Mouse (Mus musculus) cerebellum, adult 9-11 months (tissue): ENCODE data around the gene Tac2.
"Not testable (repeated sequence)": the region's sequence is repeated elsewhere in the genome, so short reads cannot be mapped to it uniquely, and the experiment has no call there.

ENCODE experiments used
- DNase-seq: peaks from one replicate; pipeline ENCODE4 v3.0.0; 2022

Gene Tac2

DNA sequence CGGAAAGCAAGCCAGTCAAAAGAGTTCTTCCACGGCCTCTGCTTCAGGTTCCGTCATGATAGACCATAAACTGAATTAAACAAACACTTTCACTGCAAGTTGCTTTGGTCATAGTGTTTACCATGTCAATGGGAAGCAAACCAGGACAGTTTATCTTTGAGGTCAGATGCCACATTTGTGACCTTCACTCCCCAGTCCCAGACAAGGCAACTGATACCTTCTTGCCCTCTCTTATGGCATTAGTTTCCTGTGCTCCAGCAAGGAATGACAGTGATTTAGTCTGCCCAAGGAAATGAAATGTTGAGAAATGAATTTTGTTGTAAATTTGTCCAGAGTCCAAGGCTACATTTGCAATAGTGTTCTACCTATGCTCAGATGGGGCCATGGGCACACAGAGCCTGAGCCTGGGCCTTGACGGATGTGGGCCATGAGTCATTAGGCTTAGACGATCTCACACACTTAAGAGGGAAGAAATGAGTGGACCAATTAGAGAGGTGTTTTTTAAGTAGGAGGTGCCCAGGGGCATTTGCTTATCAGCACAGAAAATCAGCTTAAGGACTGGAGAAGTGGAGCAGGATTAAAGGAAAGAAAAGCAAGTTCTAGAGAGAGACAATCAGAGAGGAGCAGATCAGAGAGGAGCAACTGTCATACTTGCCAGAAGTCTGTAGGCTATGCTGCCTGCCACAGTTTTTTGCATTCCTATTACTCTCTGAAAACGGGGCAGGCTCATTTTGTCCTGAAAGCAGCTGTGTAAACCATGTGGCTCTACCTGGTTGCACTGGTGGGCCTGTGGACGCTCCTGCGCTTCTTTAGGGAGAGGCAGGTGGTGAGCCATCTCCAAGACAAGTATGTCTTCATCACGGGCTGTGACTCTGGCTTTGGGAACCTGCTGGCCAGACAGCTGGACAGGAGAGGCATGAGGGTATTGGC lies 35.2 kb downstream of the Tac2 start, which contains the start of the genes Rdh1 and Rdh16f1:
Gene Rdh1, plus strand, starts transcription at position 541 of the 930 bp plus-strand sequence.
Gene Rdh16f1, plus strand, starts transcription at position 607 of the 930 bp plus-strand sequence.
- DNase-seq, result no peak

DNA sequence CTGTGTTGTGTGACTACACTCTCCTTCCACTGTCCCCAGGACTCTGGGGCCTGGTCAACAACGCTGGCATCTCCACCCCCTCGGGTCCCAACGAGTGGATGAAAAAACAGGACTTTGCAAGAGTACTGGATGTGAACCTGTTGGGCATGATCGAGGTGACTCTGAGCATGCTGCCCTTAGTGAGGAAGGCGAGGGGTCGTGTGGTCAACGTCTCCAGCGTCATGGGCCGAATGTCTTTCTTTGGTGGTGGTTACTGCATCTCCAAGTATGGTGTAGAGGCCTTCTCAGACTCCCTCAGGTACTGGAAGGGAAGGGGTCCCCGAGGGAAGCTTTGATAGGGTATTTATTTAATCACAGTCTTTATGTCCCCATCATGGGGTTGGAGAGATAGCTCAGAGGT lies 38.6 kb downstream of the Tac2 start:
- not testable (repeated sequence) for DNase-seq

DNA sequence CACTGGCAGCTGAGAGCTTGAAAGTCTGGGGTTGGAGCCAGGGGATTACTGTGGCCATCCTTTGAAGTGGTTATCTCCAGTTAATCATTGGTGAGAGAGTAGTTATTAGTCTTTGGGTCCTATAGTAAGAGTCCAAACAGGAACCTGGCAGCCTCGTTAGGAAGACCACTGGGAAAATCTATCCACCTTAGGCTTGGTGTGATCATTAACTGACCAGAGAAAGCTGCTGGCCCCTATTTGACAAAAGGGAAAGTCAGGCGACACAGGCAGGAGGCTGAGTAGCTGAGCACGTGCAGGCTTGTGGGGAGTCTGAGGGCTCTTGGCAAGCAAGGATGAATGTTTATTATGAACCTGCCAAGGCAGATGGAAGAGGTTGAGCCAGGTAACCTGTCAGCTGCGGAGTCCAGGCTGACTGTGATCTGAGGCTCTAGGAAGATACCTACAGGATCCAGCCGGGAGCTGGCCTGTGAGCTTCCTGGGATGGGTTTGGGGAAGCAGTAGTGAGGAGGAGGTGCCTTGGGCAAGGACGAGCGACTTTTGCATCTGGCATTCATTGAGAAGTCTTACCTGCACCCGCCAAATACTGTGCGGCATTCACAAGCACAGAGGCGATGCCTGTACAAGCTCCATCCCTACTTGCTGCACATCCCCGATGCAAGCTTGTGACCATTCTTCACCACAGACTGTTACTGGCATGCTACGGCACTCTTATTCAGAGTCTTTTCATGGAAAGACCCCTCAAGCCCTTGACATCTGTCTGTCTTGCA lies 39.8 kb downstream of the Tac2 start:
- peak; percentile 50 for DNase-seq

DNA sequence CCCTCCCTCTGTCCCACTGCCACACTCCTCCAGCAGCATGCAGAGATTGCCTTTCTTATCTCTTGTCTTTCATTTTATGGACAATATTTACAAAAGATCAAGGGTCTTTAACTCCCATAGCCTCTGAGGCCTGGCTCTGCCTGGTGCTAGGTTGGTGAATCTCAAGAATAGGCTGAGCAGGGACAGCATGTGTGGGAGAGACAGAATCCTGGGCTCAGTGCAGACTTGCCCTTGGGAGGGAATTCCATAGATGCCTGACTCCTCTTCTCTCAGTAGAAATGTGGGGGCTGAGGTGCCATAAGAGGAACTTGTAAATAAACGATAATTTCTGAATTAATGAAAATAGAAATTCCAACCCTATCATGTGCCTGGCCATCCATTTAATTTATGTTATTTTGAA lies 42.3 kb downstream of the Tac2 start:
- DNase-seq, result no peak

DNA sequence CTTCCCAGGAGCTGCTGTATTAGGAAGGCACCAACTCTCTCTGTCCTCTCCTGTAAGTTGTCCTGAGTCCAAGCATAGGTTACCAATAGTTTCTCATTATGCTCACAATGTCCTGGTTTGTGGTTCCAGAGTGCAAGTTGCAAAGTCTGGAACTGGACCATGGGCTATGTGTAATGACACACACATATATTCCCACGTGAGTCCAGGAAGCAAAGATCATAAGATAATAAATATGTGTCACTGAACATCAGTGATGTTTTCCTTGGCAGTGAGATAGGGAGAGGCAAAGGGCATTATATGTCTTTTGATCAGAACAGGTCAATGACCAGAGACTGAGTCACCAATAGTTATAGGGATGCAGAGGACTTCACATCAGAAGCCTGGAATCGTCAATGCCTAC lies 51.7 kb downstream of the Tac2 start, which contains the start of gene Rdh9:
Gene Rdh9, plus strand, starts transcription at position 376 of the 400 bp plus-strand sequence.
- DNase-seq, result no peak
